Mouse (Mus musculus): ENCODE measurements around the gene Setd5. TPM values are rescaled to one million over a fixed set of nuclear protein-coding genes. Genes with fewer than 3 reads are reported as not detected.

The Setd5 gene
- polyA plus RNA-seq, 2 experiments from 2014 or later: 31.1 to 33.0 TPM

DNA sequence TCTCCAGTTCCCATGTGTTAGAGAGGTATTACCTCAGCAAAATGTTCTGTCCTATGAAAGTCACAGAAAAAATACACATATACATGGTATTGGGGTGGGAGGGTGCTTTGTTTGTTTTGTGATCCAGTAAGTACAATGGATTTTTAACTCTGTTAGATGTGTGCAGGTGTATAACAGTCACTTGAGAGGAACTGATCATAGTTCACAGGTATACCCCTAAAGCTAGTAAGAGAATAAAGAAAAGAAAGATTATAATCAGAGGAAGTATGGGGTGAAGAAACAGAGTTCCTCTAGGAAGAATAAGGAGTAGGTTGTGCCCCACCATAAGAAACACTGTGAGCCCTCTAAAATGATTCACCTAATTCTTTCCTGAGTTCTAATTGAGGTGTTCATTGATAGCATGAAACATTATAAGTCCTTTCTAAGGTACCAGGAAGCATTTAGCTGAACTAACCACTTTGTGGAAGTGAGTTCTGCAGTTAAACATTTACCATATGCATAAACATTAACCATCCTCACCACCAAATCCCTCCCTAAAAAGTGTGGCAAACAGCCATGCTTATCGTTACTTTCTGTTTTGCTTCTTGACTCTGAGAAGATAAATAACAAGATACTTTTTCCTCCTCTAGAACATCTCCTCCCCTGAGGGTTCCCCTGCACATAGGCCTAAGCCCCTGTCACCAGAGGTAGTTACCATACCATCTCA is 64.4 kb downstream of the Setd5 start:
- ATAC-seq: no peak

DNA sequence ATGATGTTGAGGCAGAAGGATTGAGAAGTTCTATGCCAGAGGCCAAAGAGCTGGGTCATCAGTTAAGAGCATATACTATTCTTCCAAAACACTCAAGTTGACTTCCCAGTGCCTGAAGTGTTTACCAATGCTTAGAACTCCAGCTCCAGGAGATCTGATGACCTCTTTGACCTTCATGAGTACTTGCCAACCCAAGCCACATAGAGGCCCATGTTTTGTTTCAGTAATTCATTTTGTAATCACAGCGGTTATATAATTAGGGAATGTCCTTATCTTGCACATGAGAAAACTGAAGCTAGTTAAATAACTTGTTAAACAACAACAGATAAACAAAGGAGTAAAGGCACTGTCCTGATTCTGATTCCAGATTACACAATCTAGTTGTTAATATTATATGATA is 67.6 kb downstream of the Setd5 start:
- ATAC-seq: no peak

DNA sequence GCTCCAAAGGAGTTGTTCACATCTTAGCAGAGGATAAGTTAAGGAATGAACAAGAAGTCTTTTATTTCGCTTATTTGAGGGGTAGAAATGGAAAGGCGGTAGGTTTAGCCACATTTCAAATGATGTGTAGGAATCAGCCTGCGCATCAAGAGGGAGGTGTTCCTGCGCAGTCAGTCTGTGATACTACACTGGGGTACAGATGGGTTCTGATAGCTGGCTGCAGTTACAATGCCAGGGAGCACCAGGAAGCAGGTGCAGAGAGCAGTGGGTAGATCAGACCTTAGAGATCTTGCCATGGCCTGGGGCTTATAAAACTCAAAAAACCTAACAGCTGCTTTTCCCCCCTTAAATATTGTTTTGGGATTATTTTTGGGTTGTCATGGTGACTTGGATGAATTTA is 68.1 kb downstream of the Setd5 start:
- ATAC-seq: no peak

DNA sequence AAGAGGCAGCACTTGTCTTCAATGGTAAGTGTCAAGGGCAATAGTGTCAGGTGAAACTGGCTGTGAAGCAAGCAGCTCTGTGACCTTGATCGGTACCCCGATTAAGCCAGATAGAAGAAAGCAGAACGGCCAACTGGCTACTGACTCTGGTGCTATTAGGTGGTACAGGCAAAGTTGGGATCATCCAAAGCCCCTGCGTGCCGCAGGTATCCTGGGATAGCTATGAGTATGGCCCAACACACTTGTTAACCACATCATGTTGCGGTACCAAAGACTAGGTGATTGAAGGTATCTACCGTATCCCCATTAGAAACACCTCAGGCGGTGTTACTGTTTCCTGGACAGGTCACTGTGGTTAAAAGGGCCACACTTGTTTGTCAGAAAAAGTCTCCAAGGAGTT is 76.9 kb downstream of the Setd5 start:
- no peak for ATAC-seq

DNA sequence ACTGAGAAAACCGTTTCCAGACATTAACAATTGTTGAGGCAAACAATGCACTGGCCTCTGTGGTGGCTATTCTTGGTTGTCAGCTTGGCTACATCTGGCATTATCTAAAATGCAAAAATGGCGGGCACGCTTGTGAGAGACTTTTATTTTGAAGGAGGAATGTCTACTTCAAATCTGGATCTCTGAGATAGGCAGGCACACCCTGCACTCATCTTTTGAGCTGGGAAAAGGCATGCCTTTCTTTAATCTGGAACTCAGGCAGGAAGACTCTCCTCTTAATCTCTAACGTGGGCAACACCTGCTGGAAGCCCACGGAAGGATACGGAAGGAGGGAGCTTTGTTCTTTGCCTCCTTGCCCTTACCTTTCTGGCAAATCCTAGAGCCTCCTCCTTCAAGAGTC is 77.7 kb downstream of the Setd5 start:
- no peak for ATAC-seq

DNA sequence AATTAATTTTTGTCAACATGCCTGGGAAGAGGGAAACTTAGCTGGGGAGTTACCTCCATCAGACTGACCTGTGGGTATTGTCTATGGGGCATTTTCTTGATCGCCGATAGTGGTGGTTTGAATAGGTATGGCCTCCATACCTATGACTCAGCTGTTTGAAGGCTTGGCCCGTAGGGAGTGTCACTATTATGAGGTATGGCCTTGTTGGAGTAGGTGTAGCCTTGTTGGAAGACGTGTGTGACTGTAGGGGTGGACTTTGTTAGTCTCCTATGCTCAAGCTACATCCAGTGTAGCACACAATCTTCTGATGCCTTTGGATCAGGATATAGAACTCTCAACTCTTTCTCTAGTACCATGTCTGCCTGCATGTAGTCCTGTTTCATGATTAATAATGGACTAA is 78.9 kb downstream of the Setd5 start:
- no peak for ATAC-seq

DNA sequence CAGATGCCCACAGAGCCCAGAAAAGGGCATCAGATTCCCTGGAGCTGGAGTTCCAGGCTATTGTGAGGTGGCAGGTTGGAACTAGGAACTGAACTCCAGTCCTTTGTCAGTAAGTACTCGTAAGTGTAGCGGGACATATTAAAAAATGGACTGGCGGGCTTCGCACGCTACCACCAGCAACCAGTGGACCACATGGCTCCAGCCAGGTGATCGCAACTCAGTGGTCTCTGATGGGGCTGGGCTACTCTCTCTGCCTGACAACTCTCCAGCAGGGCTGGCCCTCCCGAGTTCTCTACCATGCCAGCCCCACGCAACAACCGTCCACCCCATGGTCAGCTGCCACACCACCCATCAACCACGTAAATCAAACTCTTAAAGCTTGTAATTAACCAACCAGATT is 82.9 kb downstream of the Setd5 start:
- no peak for ATAC-seq

DNA sequence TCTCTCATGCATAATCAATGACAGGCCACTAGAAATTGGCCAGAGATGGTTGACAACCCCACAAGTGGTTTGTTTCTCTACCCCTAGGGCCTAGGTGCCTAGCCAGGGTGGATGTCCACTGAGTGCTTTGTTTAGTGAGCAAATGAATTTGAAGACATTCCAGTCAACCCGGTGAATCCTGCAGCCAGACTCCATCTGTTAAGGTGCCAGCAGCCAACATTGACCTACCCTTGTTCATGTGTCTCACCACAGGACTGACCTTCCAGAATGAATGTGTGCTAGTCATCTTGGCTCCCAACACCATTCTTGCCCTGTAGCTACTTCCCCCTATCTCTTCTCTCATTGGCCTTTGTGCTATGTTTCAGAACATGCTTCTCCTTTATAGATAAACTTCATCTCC is 84.8 kb downstream of the Setd5 start:
- no peak for ATAC-seq

DNA sequence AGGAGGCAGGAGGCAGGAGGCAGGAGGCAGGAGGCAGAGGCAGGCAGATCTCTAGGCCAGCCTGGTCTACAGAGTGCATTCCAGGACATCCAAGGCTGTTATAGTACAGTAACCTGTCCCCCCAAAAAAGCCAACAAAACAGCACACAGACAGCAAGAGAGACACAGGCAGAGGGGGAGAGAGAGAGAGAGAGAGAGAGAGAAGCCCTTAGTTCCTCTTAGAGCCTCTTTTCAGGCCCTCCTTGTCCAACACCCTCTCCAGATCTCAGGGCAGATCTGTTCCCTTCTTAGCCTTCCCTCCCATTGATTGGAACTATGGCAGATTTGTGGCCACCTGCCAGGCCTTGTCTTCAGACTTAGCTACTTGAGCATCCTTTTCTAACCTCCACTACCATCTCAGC is 86.3 kb downstream of the Setd5 start:
- no peak for ATAC-seq

DNA sequence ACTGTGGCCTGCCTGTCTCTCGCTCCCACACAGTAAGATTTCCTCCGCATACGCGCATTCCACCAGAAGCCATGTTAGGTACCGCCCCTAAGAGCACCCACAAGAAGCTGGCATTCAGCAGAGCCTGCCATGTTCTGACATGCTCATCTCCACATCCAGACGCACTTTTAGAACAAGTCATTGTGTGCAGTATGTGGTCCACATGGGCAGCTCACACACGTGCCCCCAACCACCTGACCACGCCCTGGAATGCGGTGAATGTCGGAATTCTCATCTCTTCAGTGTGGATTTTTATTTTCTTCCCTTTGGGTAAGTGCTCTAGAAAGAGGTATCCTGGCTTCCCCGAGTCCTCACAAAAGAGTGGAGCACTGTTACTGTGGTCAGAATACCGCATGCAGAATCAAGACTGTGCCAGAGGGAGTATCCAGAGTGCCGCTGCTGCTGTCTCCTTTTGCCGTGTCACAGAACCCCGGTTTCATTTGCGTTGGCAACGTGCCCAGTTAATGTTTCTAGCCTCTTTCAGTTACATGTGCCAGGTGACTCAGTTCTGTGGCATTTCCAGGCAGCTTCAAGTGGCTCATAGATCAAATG is 89.6 kb downstream of the Setd5 start:
- no peak for ATAC-seq

DNA sequence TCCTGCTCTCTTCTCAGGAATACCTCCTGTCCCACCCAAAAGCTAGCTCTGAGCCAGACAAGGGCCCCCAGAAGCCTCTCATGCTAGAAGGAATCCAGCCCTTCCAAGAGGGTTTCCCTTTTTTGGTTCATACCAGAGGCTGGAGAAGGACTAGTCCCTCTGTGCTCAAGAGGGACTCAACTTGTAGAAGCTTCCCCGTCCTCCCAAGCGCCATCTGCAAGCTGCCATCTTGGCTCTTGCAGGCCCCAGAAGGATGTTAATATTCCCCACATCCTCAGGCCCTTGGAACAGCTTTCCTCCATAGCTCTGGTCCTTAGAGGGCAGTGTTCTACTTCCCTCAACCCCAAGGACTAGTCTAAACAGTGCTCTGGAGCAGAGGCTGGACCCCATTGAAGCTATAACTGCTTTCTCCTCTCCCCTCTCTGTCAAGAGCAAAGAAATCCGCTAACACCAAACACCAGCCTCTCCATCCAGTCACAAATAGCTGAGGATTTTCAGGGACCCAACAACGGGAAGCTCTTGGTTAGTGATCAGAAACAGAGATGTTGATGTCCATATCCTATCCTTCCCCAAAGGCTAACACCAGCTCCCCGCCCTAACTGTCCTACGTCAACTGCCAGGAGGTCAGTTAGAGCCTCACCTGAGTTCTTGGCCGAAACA is 91.3 kb downstream of the Setd5 start:
- ATAC-seq: no peak

DNA sequence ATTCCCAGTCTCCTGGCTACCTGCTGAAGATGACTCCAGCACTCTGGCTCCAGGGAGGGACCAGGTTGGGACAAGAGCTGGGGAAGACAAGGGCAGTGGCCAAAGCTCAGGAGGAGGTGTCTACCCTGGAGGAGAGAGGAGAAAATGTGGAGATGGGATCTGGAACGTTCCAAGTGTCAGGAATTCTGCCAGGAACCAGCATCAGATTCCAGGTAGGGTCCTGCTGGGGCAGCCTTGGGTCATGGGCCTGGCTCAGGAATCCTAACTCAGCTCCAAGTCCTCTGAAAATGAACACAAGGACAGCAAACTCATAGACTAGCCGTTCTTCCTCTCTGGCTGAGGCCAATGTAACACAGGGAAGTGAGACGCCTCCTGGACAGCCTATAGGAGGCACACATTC is 92.7 kb downstream of the Setd5 start:
- no peak for ATAC-seq

DNA sequence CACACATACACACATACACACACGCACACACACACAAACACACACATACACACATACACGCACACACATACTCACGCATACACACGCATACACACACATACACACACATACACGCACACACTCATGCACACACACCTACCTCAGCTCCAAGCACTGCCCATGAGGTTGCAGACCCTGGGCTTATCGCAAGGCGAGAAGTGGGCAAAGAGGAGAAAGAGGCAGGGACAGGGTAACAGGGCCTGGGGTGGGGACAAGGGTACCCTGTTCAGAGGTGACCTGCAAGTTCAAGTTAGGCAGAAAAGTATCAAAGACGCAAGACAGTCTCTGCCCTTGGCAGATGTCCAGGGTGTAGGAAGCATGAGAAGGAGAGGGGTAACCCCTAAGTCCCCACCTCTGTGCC is 93.5 kb downstream of the Setd5 start:
- no peak for ATAC-seq

DNA sequence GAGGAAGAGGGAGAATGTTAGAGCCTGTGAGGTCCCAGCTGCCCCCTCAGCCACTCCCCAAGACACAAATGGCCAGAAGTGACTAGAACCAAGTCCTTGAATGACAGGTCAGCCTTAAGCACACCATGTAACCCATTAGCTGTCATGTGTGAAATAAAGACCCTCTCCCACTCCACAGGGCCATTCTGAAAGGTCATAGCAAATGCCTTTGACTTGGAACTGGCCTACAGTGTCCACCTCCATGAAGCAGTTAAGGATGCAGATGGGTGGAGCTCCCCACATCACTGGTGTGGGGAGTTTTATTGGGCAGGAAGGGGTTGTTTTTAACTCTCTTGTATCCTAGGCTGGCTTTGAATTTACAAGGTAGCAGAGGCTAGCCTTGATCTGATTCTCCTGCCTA is 94.8 kb downstream of the Setd5 start:
- no peak for ATAC-seq

DNA sequence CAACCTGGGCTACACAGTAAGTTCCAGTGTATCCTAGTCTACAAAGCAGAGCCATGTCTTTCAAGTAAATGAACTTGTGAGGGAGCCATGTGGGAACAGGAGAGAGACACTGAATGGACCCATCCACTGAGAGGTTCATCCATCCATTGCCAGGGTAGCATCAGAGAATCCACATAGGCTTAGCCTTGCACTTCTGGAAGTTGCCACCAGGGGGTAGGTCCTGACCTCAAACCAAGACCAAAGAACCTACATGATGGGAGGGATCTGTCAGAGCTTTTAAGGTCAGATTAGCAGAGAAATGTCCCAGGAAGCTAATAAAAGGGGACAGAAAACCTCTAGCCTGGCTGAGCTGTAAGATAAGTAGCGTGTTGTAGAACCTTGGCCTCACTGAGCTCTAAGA is 95.4 kb downstream of the Setd5 start:
- no peak for ATAC-seq

DNA sequence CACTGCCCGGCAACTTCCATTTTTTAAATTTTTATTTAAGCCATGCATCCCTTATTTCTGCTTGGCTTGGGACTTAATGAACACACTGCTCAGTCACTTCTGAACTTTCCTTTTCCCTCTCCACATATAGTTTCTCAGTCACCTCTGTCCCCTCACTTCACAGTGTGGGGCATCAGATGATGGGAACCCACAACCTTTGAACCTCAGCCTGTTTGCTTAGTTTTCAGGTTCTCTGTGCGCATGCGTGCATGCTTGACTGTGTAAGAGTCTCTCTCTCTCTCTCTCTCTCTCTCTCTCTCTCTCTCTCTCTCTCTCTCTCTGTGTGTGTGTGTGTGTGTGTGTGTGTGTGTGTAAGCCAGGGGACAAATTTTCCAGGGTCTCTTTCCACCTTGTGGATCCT is 98.3 kb downstream of the Setd5 start:
- no peak for ATAC-seq

DNA sequence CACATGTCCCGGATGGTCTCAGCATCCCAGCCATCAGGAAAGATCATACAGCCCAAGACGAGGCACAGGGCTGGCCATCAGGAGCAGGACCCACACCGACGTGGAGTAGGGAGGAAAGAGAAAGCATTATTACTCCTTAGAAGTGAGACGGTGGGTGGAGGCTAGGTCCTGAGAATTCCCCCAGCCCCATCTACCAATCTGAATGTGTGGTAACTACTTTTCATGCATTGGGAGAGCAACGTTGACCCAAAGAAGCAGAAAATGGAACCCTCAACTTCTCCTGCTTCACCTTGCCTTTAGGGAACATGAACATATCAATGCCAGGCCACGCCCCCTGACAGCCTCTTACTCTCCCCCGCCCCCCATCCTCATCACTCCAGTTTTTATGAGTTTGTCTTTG is 99.4 kb downstream of the Setd5 start:
- no peak for ATAC-seq

DNA sequence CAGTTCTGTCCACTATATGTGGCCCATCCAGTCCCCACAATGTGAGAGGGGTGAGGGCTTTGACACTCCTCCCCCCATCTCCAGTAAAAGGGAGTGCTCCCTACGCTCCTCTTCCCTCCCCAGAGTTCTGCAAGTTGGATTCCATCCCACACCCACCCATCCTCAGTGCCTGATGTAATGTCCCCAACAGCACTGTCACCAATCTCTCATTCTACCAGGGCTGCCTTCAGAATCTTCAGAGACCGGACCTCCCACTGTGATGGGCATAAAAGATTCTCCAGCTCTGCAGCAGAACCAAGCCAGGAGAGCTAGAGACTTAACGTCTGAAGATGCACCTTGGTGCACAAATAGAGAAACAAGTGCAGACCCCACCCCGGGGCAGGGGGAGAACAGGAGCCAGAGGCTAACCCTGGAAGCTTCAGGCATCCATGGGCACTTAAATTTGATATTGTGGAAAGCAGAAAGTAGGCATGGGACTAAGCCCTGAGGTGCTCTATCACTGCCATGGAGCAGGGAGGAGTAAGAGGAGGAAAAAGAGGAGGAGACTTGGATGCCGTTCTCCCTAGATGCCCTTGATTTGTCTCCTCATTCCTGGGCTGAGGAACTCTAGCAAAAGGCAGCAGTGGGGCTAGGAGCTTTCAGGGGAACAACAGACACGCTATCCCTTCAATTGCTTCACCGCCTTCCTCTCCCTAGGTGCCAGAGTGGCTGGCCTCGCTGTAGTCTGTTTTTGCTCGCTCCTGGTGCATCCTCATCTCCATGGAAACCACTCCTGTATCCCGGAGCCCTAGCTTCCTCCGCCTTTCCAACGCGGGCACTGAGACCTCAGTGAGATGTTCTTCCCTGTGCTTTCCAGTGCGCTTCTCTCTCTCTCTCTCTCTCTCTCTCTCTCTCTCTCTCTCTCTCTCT is 101.4 kb downstream of the Setd5 start:
- no peak for ATAC-seq

DNA sequence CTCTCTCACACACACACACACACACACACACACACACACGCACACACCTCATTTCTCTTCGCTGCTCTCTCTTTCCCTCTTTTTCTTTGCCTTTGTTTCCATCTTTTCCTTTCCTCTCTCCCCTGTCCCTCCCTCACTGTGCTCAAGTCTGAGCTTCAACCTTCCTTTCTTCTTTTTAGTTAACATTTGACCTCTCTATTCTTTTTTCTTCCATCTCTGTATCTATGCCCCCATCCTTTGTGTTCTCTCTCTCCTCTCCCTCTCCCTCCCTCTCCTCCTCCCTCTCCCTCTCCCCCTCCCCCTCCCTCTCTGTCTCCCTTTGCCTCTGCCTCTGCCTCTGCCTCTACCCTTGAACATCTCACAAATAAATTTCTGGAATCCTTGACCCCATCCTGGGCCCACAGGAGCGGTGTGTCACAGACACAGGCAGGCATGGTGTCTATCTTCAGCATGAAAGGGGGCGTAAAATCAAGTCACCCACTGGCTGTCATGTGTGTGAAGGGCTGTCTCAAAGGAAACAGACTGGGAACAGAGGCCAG is 102.1 kb downstream of the Setd5 start:
- no peak for ATAC-seq

DNA sequence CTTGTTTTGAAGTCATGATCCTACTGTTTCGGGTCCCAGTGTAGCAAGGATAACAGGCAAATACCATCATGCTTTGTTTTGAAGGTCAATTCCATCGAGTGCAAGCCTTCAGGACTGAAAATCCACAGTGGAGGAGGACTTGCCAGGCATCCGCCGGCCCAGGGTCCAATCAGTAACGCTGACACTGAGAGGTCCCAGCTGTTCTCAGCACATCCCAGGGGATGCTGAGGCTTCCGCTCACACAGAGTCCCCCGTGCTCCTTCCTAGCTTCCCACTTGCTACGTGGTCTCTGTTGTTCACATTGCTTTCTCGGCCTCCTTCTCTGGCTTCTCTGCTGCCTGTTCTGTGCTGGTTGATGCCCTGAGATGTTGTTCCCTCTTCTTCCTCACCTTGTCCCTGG is 107.0 kb downstream of the Setd5 start:
- ATAC-seq: no peak

DNA sequence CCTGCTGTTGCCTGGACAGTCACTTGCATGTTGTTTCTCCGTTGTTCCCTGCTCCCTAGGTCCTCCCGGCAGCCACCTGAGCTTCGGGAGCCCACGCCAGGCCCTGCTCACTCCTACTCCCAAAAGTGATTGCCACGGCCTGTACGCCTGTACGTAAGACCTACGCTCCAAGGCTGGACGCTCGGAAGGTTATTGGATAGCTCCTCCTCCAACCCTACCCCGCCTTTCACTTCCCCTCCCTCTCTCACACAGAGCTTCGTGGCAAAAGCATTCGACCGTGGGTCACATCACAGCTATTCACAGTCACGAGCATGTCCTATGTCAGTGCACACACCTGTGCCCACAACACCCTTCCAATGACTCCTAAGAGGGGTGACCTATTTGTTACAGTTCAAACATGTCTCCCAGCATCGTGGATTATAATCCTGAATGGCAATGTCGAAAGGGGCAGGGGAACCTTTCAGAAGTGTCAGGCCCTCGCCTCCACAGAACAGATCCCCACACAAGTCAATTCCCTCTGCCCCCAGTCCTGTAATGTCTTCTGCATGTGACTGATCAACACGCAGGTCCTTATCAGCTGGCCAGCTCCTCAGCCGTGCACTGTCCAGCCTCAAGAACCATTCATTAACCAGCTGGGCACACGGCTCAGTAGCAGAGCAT is 107.8 kb downstream of the Setd5 start:
- no peak for ATAC-seq

DNA sequence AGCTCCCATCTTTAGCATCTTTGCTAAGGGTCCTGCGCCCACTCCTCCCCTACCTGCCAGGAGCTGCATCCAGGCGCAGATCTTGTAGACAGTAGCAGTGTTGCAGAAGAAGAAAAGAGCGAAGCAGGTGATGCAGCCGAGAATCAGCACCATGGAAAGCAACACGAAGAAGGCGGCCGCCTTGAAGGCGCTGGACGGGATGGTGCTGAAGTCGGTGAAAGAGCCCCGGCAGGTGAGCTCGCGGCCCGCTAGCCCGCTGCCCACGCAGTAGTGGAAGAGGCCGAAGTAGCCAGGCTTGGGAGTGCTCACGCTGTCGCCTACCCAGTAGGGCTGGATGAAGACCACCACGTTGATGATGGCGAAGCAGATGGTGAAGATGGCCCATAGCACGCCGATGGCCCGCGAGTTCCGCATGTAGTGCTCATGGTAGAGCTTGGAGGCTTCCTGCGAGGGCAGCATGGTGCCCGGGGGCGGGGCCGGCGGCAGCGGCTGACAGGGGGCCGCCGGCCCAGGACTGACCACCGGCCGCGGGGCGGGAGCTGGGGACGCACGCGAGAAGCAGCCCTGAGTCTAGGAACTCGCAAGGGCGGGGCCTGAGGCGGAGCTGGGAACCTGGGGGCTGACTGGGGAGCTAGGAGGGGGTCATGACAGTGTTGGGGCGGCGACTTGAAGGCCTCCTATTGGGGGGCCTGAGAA is 116.7 kb downstream of the Setd5 start:
- no peak for ATAC-seq

Data from activated CD4-positive, CD25-positive, alpha-beta regulatory T cell, adult 4 months (primary cell).